Mouse (Mus musculus): ENCODE measurements around the gene Pdzd7.

DNA sequence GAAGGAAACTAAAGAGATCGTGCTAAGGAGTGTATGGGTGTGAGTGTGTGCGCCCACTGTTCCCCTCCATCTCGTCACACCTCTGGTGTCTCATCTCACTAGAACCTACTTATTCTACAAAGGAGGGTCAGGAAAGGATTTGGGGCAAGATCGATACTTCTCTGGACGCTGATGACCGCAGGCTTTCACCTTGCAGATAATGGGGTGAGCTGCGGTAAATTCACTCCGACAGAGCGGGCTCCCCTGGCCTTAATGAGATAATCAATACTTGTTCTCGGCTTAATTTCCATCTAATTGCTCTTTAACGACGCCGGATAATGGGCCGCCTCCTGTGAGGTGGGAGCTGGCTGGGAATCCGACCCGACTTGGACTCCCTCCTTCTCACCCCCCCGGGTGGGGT lies 21.7 kb upstream of the Pdzd7 start:
- no peak for TF ChIP-seq ZMIZ1 (IDR thresholded peaks at IDR 0.05; ENCODE audit: low read depth, low read length)
- TF ChIP-seq MAX (IDR thresholded peaks at IDR 0.05; ENCODE audit: low read length) = no peak
- no peak for TF ChIP-seq POLR2AphosphoS2 (IDR thresholded peaks at IDR 0.05; ENCODE audit: low read depth, low read length)
- no peak for TF ChIP-seq IRF4 (IDR thresholded peaks at IDR 0.05; ENCODE audit: low read depth, low read length)
- TF ChIP-seq EP300 (IDR thresholded peaks at IDR 0.05; ENCODE audit: low read length) = no peak
- no peak for TF ChIP-seq POLR2A (IDR thresholded peaks at IDR 0.05; ENCODE audit: low read depth, low read length)
- no peak for TF ChIP-seq CTCF (conservative IDR thresholded peaks at IDR 0.05 in 1 of 2, IDR thresholded peaks at IDR 0.05 in 1 of 2; ENCODE audit: low read depth in 2 of 2, low read length in 2 of 2)
